Mouse (Mus musculus): ENCODE measurements around the gene Aamp. TPM values are rescaled to one million over a fixed set of nuclear protein-coding genes. Genes with fewer than 3 reads are reported as not detected.

The Aamp gene
- total RNA-seq, 1 experiment from 2014 or later = 155 TPM

DNA sequence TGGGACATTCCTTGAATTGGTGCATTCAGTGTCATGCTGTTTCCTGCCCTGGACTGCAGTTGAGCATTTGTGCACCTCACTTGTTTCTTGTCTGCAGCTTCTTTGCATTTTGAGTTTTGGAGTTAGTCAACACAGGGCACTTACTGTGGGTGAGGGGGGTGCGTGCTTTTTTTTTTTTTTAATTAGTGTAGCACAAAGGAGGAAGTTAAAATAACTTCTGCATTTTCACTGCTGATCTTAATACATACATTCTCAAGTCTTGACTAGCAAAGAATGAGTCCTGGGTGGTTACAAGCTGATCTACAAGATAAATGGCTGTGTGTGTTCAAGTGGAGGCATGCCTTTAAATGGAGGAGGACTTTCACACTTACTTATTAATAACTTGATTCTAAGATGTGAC lies 46.4 kb downstream of the Aamp start:
- DNase-seq = no peak

DNA sequence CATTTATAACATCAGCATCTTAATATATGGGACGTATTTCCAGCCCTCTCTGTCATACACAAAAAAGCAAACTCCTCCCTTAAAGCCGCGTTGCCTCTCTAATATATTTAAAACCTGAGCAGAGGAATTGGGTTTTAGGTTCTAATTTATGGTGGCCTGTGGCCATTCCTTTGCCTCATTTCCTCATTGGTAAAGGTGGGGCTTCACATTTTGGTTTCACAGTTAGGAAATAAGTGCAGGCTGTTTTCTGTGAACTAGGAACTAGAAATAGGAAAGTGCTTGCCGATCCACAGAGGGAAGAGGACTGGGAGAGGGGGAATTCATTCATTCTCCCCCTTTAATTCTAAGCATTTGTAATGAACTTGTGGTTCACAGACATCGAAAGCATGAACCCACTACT lies 46.9 kb downstream of the Aamp start:
- DNase-seq = no peak

DNA sequence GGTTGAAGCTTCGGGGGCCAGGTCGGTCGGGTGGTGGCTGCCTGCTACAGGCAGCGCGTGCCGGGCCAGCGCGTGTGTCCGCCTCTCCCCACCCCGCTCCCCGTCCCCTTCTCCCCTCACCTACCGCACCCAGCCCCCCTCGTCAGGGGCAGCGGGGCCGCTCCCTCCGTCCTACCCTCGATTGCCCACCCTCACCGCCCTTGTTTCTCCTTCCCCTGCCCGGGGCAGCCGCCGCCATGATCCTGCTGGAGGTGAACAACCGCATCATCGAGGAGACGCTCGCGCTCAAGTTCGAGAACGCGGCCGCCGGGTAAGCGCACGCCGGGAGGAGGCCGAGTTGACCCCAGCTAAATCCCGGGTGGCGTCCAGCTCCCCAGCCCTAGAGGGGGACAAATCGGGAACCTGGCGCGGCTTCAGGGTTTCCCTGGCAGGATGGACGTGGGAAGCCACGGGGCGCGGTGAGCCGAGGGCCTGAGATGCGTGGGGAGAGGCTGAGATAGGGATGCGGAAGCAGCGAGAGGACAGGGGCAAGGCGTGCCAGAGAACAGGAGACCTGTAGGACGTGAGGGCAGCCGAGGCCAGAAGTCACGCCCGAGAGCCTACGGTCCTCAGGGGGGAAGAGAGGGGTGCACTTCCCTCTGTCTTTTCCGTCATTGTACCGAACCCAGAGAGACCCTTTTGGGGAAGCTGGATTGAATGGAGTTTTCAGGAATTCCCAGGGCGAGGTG lies 47.8 kb downstream of the Aamp start:
- DNase-seq = peak; percentile 74

DNA sequence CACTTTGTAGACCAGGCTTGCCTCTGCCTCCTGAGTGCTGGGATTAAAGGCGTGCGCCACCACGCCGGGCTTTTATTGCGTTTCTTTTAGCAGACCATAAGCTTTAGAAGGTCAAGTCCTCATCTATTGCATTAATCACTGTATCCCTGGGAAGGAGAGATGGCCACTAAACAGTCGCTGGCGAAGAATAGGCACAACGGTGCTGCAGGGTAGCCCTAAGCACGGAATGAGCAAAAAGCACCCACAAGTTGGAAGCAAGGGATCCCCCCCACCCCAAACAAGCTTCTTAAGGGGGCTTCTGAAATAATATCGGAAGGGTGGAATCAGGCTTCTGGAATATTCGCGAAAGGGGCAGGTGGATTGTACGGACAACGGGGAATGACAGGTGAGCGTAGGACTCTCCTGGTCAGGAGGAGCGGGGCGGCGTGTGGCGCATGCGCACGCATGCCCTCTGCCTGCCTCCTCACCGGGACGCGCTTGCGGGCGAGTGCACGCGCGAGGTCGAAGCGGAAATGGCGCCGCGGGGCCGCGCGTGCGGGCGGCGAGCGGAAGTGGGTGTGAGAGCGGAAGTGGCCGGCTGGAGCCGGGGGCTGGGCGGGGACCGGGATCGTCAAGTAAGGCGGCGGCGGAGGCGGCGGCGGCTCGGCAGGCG lies 48.5 kb downstream of the Aamp start, which contains the start of gene Arpc2:
TSS of gene Arpc2 (plus strand) at position 147 of the 652 bp plus-strand sequence.
- peak; percentile 98 for DNase-seq

DNA sequence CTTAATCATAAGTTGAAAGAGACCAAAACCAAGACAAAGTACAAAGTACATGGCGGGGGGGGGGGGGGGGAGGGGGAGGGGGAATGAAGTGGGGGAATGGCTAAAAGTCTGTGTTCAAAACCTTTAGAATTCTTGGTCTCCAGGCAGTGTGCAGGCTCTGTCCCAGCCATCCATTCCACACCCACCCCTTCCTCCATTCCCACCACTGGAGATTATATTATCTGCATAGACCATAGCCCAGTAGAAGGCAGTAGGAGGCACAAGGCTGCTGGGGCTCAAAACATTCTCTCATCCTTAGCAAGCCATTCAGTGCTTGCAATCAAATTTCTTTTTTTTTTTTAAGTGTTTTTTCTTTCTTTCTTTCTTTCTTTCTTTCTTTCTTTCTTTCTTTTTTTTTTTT lies 53.5 kb downstream of the Aamp start:
- no peak for DNase-seq

DNA sequence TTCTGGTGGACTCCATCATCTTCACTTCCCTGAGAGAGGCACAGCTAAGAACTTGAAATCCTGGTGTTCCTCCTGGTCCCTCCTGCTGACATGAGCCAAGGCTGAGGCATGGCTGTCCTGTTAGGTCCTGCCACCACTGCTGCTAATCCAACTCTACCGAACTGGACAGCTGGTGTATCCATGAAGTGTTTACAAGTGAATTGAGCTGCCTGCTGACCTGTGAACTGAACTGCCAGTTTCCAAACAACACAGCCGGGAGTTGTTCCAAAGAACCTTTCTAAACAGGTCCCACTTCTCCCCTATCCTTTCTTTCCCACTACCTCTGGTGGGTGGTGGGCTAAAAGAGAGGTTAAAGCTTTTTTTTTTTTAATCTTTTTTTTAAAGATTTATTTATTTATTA lies 54.6 kb downstream of the Aamp start:
- DNase-seq = no peak

Other genes with a start within 250 kb of the Aamp start
- gene Tns1, start 160.3 kb downstream of the Aamp start, total RNA-seq (2021) = 325 and 411 TPM in 2 replicates
- 3.6 and 4.1 TPM in 2 replicates for gene Rufy4, start 159.2 kb downstream of the Aamp start, total RNA-seq (2021)
- gene Cxcr2, start 130.7 kb downstream of the Aamp start, total RNA-seq (2021) = 0.19 and 1.8 TPM in 2 replicates
- gene Cxcr1, start 90.1 kb downstream of the Aamp start, total RNA-seq (2021) = not detected in 2 replicates
- 177 and 194 TPM in 2 replicates for gene Arpc2, start 48.7 kb downstream of the Aamp start, total RNA-seq (2021)
- gene Gpbar1, start 6.2 kb downstream of the Aamp start, total RNA-seq (2021) = not detected in 2 replicates
- gene Pnkd, start 192 bp upstream of the Aamp start, total RNA-seq (2021) = 111 and 115 TPM in 2 replicates
- gene Tmbim1, start 20.9 kb upstream of the Aamp start, total RNA-seq (2021) = 66.7 and 82.3 TPM in 2 replicates
- 0.15 and 0.45 TPM in 2 replicates for gene Catip, start 77.4 kb upstream of the Aamp start, total RNA-seq (2021)
- 5.3 and 6.9 TPM in 2 replicates for gene Slc11a1, start 90.5 kb upstream of the Aamp start, total RNA-seq (2021)
- gene Ctdsp1, start 106.8 kb upstream of the Aamp start, total RNA-seq (2021) = 128 and 130 TPM in 2 replicates
- 2.4 and 3.0 TPM in 2 replicates for gene Vil1, start 124.6 kb upstream of the Aamp start, total RNA-seq (2021)
- gene Cnot9, start 221.3 kb upstream of the Aamp start, total RNA-seq (2021) = 30.8 and 32.2 TPM in 2 replicates